Mouse (Mus musculus): ENCODE results near the gene Muc1. TPM values are rescaled to one million over a fixed set of nuclear protein-coding genes. Genes with fewer than 3 reads are reported as not detected.

The Muc1 gene
- total and polyA plus RNA-seq, 3 experiments: 0.04 to 1.1 TPM; not detected in 1

GRCm38 (mm10) chr3:89282291-89282643 lies 53.4 kb downstream of the Muc1 start:
- Histone ChIP-seq H3K27me3 (ENCODE audit: control insufficient read depth in 1 of 2, insufficient read depth in 2 of 2, low read length in 2 of 2) (peaks cover 31 to 41% of the 10 kb centered on the region in 2 experiments), H3K9me3 (replicated peaks; ENCODE audit: insufficient read depth, low read length) (no peaks in the 10 kb centered on the region), H3K27ac (ENCODE audit: control insufficient read depth, low read depth, low read length) (no peak overlapping the region), H3K9ac (ENCODE audit: control insufficient read depth, low read depth, low read length, poor library complexity, severe bottlenecking) (no peak overlapping the region), H3K4me1 (ENCODE audit: control insufficient read depth in 1 of 2, insufficient read depth in 2 of 2, low read length in 2 of 2) (0 out of 4 replicates have a peak, but pooled peaks cover 0 to 6% of the 10 kb centered on the region in 2 experiments), H3K36me3 (ENCODE audit: control insufficient read depth in 1 of 2, insufficient read depth in 2 of 2, low read length in 2 of 2) (no peaks in the 10 kb centered on the region), H3K4me3 (ENCODE audit: control insufficient read depth in 1 of 2, insufficient read depth in 1 of 2, low read depth in 2 of 2, low read length in 2 of 2) (no peak overlapping the region), H3K79me2 (ENCODE audit: control insufficient read depth, insufficient read depth, low read length, poor library complexity) (no peaks in the 10 kb centered on the region)
- TF ChIP-seq RAD21 (IDR thresholded peaks at IDR 0.05; ENCODE audit: low read depth, low read length): no peak
- no peak for TF ChIP-seq POLR2A (IDR thresholded peaks at IDR 0.05; ENCODE audit: control insufficient read depth in 1 of 2, insufficient read depth in 1 of 2, low read depth in 1 of 2, low read length in 2 of 2, poor library complexity in 1 of 2)
- TF ChIP-seq E2F4 (IDR thresholded peaks at IDR 0.05; ENCODE audit: borderline replicate concordance, low read depth, low read length): no peak
- TF ChIP-seq SMC3 (IDR thresholded peaks at IDR 0.05; ENCODE audit: low read depth, low read length): no peak
- TF ChIP-seq USF1 (IDR thresholded peaks at IDR 0.05; ENCODE audit: low read depth, low read length): no peak
- no peak for TF ChIP-seq GATA1 (IDR thresholded peaks at IDR 0.05; ENCODE audit: low read depth, low read length)
- TF ChIP-seq MYC (IDR thresholded peaks at IDR 0.05; ENCODE audit: low read depth, low read length): no peak
- no peak for TF ChIP-seq ELF1 (IDR thresholded peaks at IDR 0.05; ENCODE audit: low read depth, low read length)
- TF ChIP-seq BHLHE40 (IDR thresholded peaks at IDR 0.05; ENCODE audit: borderline replicate concordance, low read depth, low read length): no peak
- TF ChIP-seq ZNF384 (IDR thresholded peaks at IDR 0.05; ENCODE audit: low read depth, low read length): no peak
- TF ChIP-seq MAX (IDR thresholded peaks at IDR 0.05; ENCODE audit: low read length): no peak
- no peak for TF ChIP-seq TCF12 (IDR thresholded peaks at IDR 0.05; ENCODE audit: low read depth, low read length)
- no peak for TF ChIP-seq MAZ (IDR thresholded peaks at IDR 0.05; ENCODE audit: low read depth, low read length)
- TF ChIP-seq HCFC1 (IDR thresholded peaks at IDR 0.05; ENCODE audit: low read depth, low read length): no peak
- TF ChIP-seq ZC3H11A (IDR thresholded peaks at IDR 0.05; ENCODE audit: low read depth, low read length): no peak
- no peak for DNase-seq (ENCODE audit: low read depth, low spot score)

Other genes starting within 250 kb of the Muc1 start
- gene Rusc1, start 135.7 kb upstream of the Muc1 start, total RNA-seq (2012; rRNA removed): 32.2 and 40.8 TPM in 2 replicates
- 10 to 100 TPM in 1 of 2 experiments, not detected in 1; 58.9 TPM for gene Rusc1, start 135.7 kb upstream of the Muc1 start, polyA plus RNA-seq (2012; ENCODE audit: insufficient read depth in 1 of 2, insufficient read length in 2 of 2, low read depth in 1 of 2, low replicate concordance in 2 of 2, missing spikeins in 1 of 2)
- gene Gm43738, start 128.0 kb upstream of the Muc1 start, total RNA-seq (2012; rRNA removed): not detected in 2 replicates
- gene Gm43738, start 128.0 kb upstream of the Muc1 start, polyA plus RNA-seq (2012; ENCODE audit: insufficient read depth in 1 of 2, insufficient read length in 2 of 2, low read depth in 1 of 2, low replicate concordance in 2 of 2, missing spikeins in 1 of 2): not detected
- gene Fdps, start 127.1 kb upstream of the Muc1 start, total RNA-seq (2012; rRNA removed): 239 and 267 TPM in 2 replicates
- gene Fdps, start 127.1 kb upstream of the Muc1 start, polyA plus RNA-seq (2012; ENCODE audit: insufficient read depth in 1 of 2, insufficient read length in 2 of 2, low read depth in 1 of 2, low replicate concordance in 2 of 2, missing spikeins in 1 of 2): 100 to 1,000 TPM in 1 of 2 experiments, not detected in 1; 226 TPM
- 41.1 and 53.2 TPM in 2 replicates for gene Pklr, start 92.9 kb upstream of the Muc1 start, total RNA-seq (2012; rRNA removed)
- 100 to 1,000 TPM; 133 to 185 TPM for gene Pklr, start 92.9 kb upstream of the Muc1 start, polyA plus RNA-seq (2012; ENCODE audit: insufficient read depth in 1 of 2, insufficient read length in 2 of 2, low read depth in 1 of 2, low replicate concordance in 2 of 2, missing spikeins in 1 of 2)
- gene Hcn3, start 68.9 kb upstream of the Muc1 start, total RNA-seq (2012; rRNA removed): 4.0 TPM in 2 replicates
- 1 to 10 TPM in 1 of 2 experiments, not detected in 1; 7.4 TPM for gene Hcn3, start 68.9 kb upstream of the Muc1 start, polyA plus RNA-seq (2012; ENCODE audit: insufficient read depth in 1 of 2, insufficient read length in 2 of 2, low read depth in 1 of 2, low replicate concordance in 2 of 2, missing spikeins in 1 of 2)
- gene Clk2, start 64.3 kb upstream of the Muc1 start, total RNA-seq (2012; rRNA removed): 27.5 and 28.2 TPM in 2 replicates
- 100 to 1,000 TPM in 1 of 2 experiments, 10 to 100 TPM in 1; 83.6 to 138 TPM for gene Clk2, start 64.3 kb upstream of the Muc1 start, polyA plus RNA-seq (2012; ENCODE audit: insufficient read depth in 1 of 2, insufficient read length in 2 of 2, low read depth in 1 of 2, low replicate concordance in 2 of 2, missing spikeins in 1 of 2)
- 78.1 and 101 TPM in 2 replicates for gene Scamp3, start 51.6 kb upstream of the Muc1 start, total RNA-seq (2012; rRNA removed)
- 100 to 1,000 TPM in 1 of 2 experiments, not detected in 1; 287 TPM for gene Scamp3, start 51.6 kb upstream of the Muc1 start, polyA plus RNA-seq (2012; ENCODE audit: insufficient read depth in 1 of 2, insufficient read length in 2 of 2, low read depth in 1 of 2, low replicate concordance in 2 of 2, missing spikeins in 1 of 2)
- gene Fam189b, start 45.9 kb upstream of the Muc1 start, total RNA-seq (2012; rRNA removed): 6.2 and 7.0 TPM in 2 replicates
- 10 to 100 TPM in 1 of 2 experiments, not detected in 1; 35.3 TPM for gene Fam189b, start 45.9 kb upstream of the Muc1 start, polyA plus RNA-seq (2012; ENCODE audit: insufficient read depth in 1 of 2, insufficient read length in 2 of 2, low read depth in 1 of 2, low replicate concordance in 2 of 2, missing spikeins in 1 of 2)
- 42.8 and 49.1 TPM in 2 replicates for gene Gba, start 26.1 kb upstream of the Muc1 start, total RNA-seq (2012; rRNA removed)
- gene Gba, start 26.1 kb upstream of the Muc1 start, polyA plus RNA-seq (2012; ENCODE audit: insufficient read depth in 1 of 2, insufficient read length in 2 of 2, low read depth in 1 of 2, low replicate concordance in 2 of 2, missing spikeins in 1 of 2): 10 to 100 TPM in 1 of 2 experiments, not detected in 1; 55.0 TPM
- 1.8 and 3.4 TPM in 2 replicates for gene Thbs3, start 13.9 kb upstream of the Muc1 start, total RNA-seq (2012; rRNA removed)
- 1 to 10 TPM in 1 of 2 experiments, not detected in 1; 4.9 TPM for gene Thbs3, start 13.9 kb upstream of the Muc1 start, polyA plus RNA-seq (2012; ENCODE audit: insufficient read depth in 1 of 2, insufficient read length in 2 of 2, low read depth in 1 of 2, low replicate concordance in 2 of 2, missing spikeins in 1 of 2)
- gene Mtx1, start 2.0 kb upstream of the Muc1 start, total RNA-seq (2012; rRNA removed): 312 and 314 TPM in 2 replicates
- gene Mtx1, start 2.0 kb upstream of the Muc1 start, polyA plus RNA-seq (2012; ENCODE audit: insufficient read depth in 1 of 2, insufficient read length in 2 of 2, low read depth in 1 of 2, low replicate concordance in 2 of 2, missing spikeins in 1 of 2): 100 to 1,000 TPM in 1 of 2 experiments, not detected in 1; 369 TPM
- 171 and 180 TPM in 2 replicates for gene Krtcap2, start 16.9 kb downstream of the Muc1 start, total RNA-seq (2012; rRNA removed)
- gene Krtcap2, start 16.9 kb downstream of the Muc1 start, polyA plus RNA-seq (2012; ENCODE audit: insufficient read depth in 1 of 2, insufficient read length in 2 of 2, low read depth in 1 of 2, low replicate concordance in 2 of 2, missing spikeins in 1 of 2): 100 to 1,000 TPM in 1 of 2 experiments, not detected in 1; 497 TPM
- gene Trim46, start 17.3 kb downstream of the Muc1 start, total RNA-seq (2012; rRNA removed): 2.4 and 3.3 TPM in 2 replicates
- gene Trim46, start 17.3 kb downstream of the Muc1 start, polyA plus RNA-seq (2012; ENCODE audit: insufficient read depth in 1 of 2, insufficient read length in 2 of 2, low read depth in 1 of 2, low replicate concordance in 2 of 2, missing spikeins in 1 of 2): 1 to 10 TPM in 1 of 2 experiments, not detected in 1; 7.7 TPM
- gene Dpm3, start 30.3 kb downstream of the Muc1 start, total RNA-seq (2012; rRNA removed): 246 and 271 TPM in 2 replicates
- gene Dpm3, start 30.3 kb downstream of the Muc1 start, polyA plus RNA-seq (2012; ENCODE audit: insufficient read depth in 1 of 2, insufficient read length in 2 of 2, low read depth in 1 of 2, low replicate concordance in 2 of 2, missing spikeins in 1 of 2): 100 to 1,000 TPM in 1 of 2 experiments, not detected in 1; 237 TPM
- 17.2 and 22.5 TPM in 2 replicates for gene Slc50a1, start 41.5 kb downstream of the Muc1 start, total RNA-seq (2012; rRNA removed)
- 10 to 100 TPM in 1 of 2 experiments, not detected in 1; 45.9 TPM for gene Slc50a1, start 41.5 kb downstream of the Muc1 start, polyA plus RNA-seq (2012; ENCODE audit: insufficient read depth in 1 of 2, insufficient read length in 2 of 2, low read depth in 1 of 2, low replicate concordance in 2 of 2, missing spikeins in 1 of 2)
- not detected in 2 replicates for gene Efna1, start 52.1 kb downstream of the Muc1 start, total RNA-seq (2012; rRNA removed)
- not detected for gene Efna1, start 52.1 kb downstream of the Muc1 start, polyA plus RNA-seq (2012; ENCODE audit: insufficient read depth in 1 of 2, insufficient read length in 2 of 2, low read depth in 1 of 2, low replicate concordance in 2 of 2, missing spikeins in 1 of 2)
- 0.54 and 0.78 TPM in 2 replicates for gene Efna3, start 93.9 kb downstream of the Muc1 start, total RNA-seq (2012; rRNA removed)
- gene Efna3, start 93.9 kb downstream of the Muc1 start, polyA plus RNA-seq (2012; ENCODE audit: insufficient read depth in 1 of 2, insufficient read length in 2 of 2, low read depth in 1 of 2, low replicate concordance in 2 of 2, missing spikeins in 1 of 2): 1 to 10 TPM in 1 of 2 experiments, not detected in 1; 1.2 TPM
- 1.4 and 1.9 TPM in 2 replicates for gene Efna4, start 109.0 kb downstream of the Muc1 start, total RNA-seq (2012; rRNA removed)
- gene Efna4, start 109.0 kb downstream of the Muc1 start, polyA plus RNA-seq (2012; ENCODE audit: insufficient read depth in 1 of 2, insufficient read length in 2 of 2, low read depth in 1 of 2, low replicate concordance in 2 of 2, missing spikeins in 1 of 2): 1 to 10 TPM in 1 of 2 experiments, not detected in 1; 4.5 TPM
- gene Adam15, start 120.9 kb downstream of the Muc1 start, total RNA-seq (2012; rRNA removed): 15.3 and 16.9 TPM in 2 replicates
- 10 to 100 TPM in 1 of 2 experiments, not detected in 1; 43.2 TPM for gene Adam15, start 120.9 kb downstream of the Muc1 start, polyA plus RNA-seq (2012; ENCODE audit: insufficient read depth in 1 of 2, insufficient read length in 2 of 2, low read depth in 1 of 2, low replicate concordance in 2 of 2, missing spikeins in 1 of 2)
- gene Dcst2, start 132.9 kb downstream of the Muc1 start, total RNA-seq (2012; rRNA removed): not detected in 2 replicates
- under 1 TPM in 1 of 2 experiments, not detected in 1; 0.06 TPM for gene Dcst2, start 132.9 kb downstream of the Muc1 start, polyA plus RNA-seq (2012; ENCODE audit: insufficient read depth in 1 of 2, insufficient read length in 2 of 2, low read depth in 1 of 2, low replicate concordance in 2 of 2, missing spikeins in 1 of 2)
- gene Dcst1, start 136.2 kb downstream of the Muc1 start, total RNA-seq (2012; rRNA removed): 0.08 TPM in 1 of 2 replicates, not detected in the other
- gene Dcst1, start 136.2 kb downstream of the Muc1 start, polyA plus RNA-seq (2012; ENCODE audit: insufficient read depth in 1 of 2, insufficient read length in 2 of 2, low read depth in 1 of 2, low replicate concordance in 2 of 2, missing spikeins in 1 of 2): under 1 TPM in 1 of 2 experiments, not detected in 1; 0.29 TPM
- gene Zbtb7b, start 165.7 kb downstream of the Muc1 start, total RNA-seq (2012; rRNA removed): 8.1 and 8.5 TPM in 2 replicates
- 10 to 100 TPM in 1 of 2 experiments, not detected in 1; 20.1 TPM for gene Zbtb7b, start 165.7 kb downstream of the Muc1 start, polyA plus RNA-seq (2012; ENCODE audit: insufficient read depth in 1 of 2, insufficient read length in 2 of 2, low read depth in 1 of 2, low replicate concordance in 2 of 2, missing spikeins in 1 of 2)
- not detected in 2 replicates for gene Lenep, start 173.7 kb downstream of the Muc1 start, total RNA-seq (2012; rRNA removed)
- not detected for gene Lenep, start 173.7 kb downstream of the Muc1 start, polyA plus RNA-seq (2012; ENCODE audit: insufficient read depth in 1 of 2, insufficient read length in 2 of 2, low read depth in 1 of 2, low replicate concordance in 2 of 2, missing spikeins in 1 of 2)
- 38.0 and 42.9 TPM in 2 replicates for gene Flad1, start 182.8 kb downstream of the Muc1 start, total RNA-seq (2012; rRNA removed)
- gene Flad1, start 182.8 kb downstream of the Muc1 start, polyA plus RNA-seq (2012; ENCODE audit: insufficient read depth in 1 of 2, insufficient read length in 2 of 2, low read depth in 1 of 2, low replicate concordance in 2 of 2, missing spikeins in 1 of 2): 10 to 100 TPM in 1 of 2 experiments, not detected in 1; 54.2 TPM
- gene Cks1b, start 189.3 kb downstream of the Muc1 start, total RNA-seq (2012; rRNA removed): 271 and 292 TPM in 2 replicates
- gene Cks1b, start 189.3 kb downstream of the Muc1 start, polyA plus RNA-seq (2012; ENCODE audit: insufficient read depth in 1 of 2, insufficient read length in 2 of 2, low read depth in 1 of 2, low replicate concordance in 2 of 2, missing spikeins in 1 of 2): 100 to 1,000 TPM; 177 to 438 TPM
- 41.9 and 49.2 TPM in 2 replicates for gene Shc1, start 189.4 kb downstream of the Muc1 start, total RNA-seq (2012; rRNA removed)
- 10 to 100 TPM in 1 of 2 experiments, not detected in 1; 79.8 TPM for gene Shc1, start 189.4 kb downstream of the Muc1 start, polyA plus RNA-seq (2012; ENCODE audit: insufficient read depth in 1 of 2, insufficient read length in 2 of 2, low read depth in 1 of 2, low replicate concordance in 2 of 2, missing spikeins in 1 of 2)
- gene Pygo2, start 201.2 kb downstream of the Muc1 start, total RNA-seq (2012; rRNA removed): 50.8 and 61.1 TPM in 2 replicates
- 10 to 100 TPM in 1 of 2 experiments, not detected in 1; 50.3 TPM for gene Pygo2, start 201.2 kb downstream of the Muc1 start, polyA plus RNA-seq (2012; ENCODE audit: insufficient read depth in 1 of 2, insufficient read length in 2 of 2, low read depth in 1 of 2, low replicate concordance in 2 of 2, missing spikeins in 1 of 2)
- 4.8 and 7.6 TPM in 2 replicates for gene Pbxip1, start 207.6 kb downstream of the Muc1 start, total RNA-seq (2012; rRNA removed)
- 10 to 100 TPM in 1 of 2 experiments, not detected in 1; 10.7 TPM for gene Pbxip1, start 207.6 kb downstream of the Muc1 start, polyA plus RNA-seq (2012; ENCODE audit: insufficient read depth in 1 of 2, insufficient read length in 2 of 2, low read depth in 1 of 2, low replicate concordance in 2 of 2, missing spikeins in 1 of 2)
- gene Pmvk, start 225.5 kb downstream of the Muc1 start, total RNA-seq (2012; rRNA removed): 53.6 and 63.6 TPM in 2 replicates
- 10 to 100 TPM in 1 of 2 experiments, not detected in 1; 75.7 TPM for gene Pmvk, start 225.5 kb downstream of the Muc1 start, polyA plus RNA-seq (2012; ENCODE audit: insufficient read depth in 1 of 2, insufficient read length in 2 of 2, low read depth in 1 of 2, low replicate concordance in 2 of 2, missing spikeins in 1 of 2)